Mouse (Mus musculus): ENCODE data around the gene Fst. TPM values are rescaled to one million over a fixed set of nuclear protein-coding genes. Genes with fewer than 3 reads are reported as not detected.

Gene Fst
- polyA plus RNA-seq (2014; fragmentation: Nextera tagmentation; extraction: Ambion mirVana) = 4.6 and 5.6 TPM in 2 replicates

GRCm38 (mm10) chr13:114458886-114459700 lies at the start of gene Fst:
Gene Fst (minus strand): TSS chr13:114458951.
- Histone ChIP-seq H3K27me3 (ENCODE audit: control insufficient read depth, insufficient read depth, low read length) (peaks cover 39% of the 10 kb centered on the region), H3K27ac (0 out of 2 replicates have a peak within 1 kb of the TSS, but pooled peaks have one; percentile 47), H3K9ac (peak within 1 kb of the TSS; percentile 48), H3K4me3 (replicated peaks; ENCODE audit: low read length) (peak within 1 kb of the TSS; percentile 61), H3K9me3 (ENCODE audit: control insufficient read depth, low read length) (no peaks in the 10 kb centered on the region), H3K4me2 (replicated peaks) (peak within 1 kb of the TSS; percentile 97), H3K36me3 (replicated peaks; ENCODE audit: control insufficient read depth, insufficient read depth) (no peaks in the 10 kb centered on the region), H3K4me1 (replicated peaks; ENCODE audit: control insufficient read depth, insufficient read depth, low read length) (peaks cover 24% of the 10 kb centered on the region)
- ATAC-seq (ENCODE audit: low FRiP score) (peak; percentile 73), DNase-seq (ENCODE audit: low spot score) (peak; percentile 52)
- WGBS = under 1% methylated on average over 66 of the region's 77 CpGs

GRCm38 (mm10) chr13:114493826-114494225 lies 35.1 kb upstream of the Fst start:
- H3K9me3 ChIP-seq (ENCODE audit: control insufficient read depth, low read length) = no peaks in the 10 kb centered on the region

GRCm38 (mm10) chr13:114488178-114488577 lies 29.4 kb upstream of the Fst start:
- Histone ChIP-seq H3K4me1 (replicated peaks; ENCODE audit: control insufficient read depth, insufficient read depth, low read length) (no peaks in the 10 kb centered on the region), H3K36me3 (replicated peaks; ENCODE audit: control insufficient read depth, insufficient read depth) (no peaks in the 10 kb centered on the region), H3K4me3 (replicated peaks; ENCODE audit: low read length) (no peak overlapping the region), H3K27me3 (ENCODE audit: control insufficient read depth, insufficient read depth, low read length) (no peaks in the 10 kb centered on the region), H3K9ac (no peak overlapping the region), H3K27ac (no peak overlapping the region), H3K9me3 (ENCODE audit: control insufficient read depth, low read length) (no peaks in the 10 kb centered on the region), H3K4me2 (replicated peaks) (no peak overlapping the region)
- DNase-seq (ENCODE audit: low spot score) = no peak
- no peak for ATAC-seq (ENCODE audit: low FRiP score)
- 85% methylated on average over 7 of the region's 7 CpGs for WGBS

More at GRCm38 (mm10) chr13:114493826-114494225, 35.1 kb upstream of the Fst start:
- no peak for ATAC-seq (ENCODE audit: low FRiP score)
- Histone ChIP-seq H3K4me2 (replicated peaks) (no peak overlapping the region), H3K9ac (no peak overlapping the region), H3K27me3 (ENCODE audit: control insufficient read depth, insufficient read depth, low read length) (no peaks in the 10 kb centered on the region), H3K36me3 (replicated peaks; ENCODE audit: control insufficient read depth, insufficient read depth) (no peaks in the 10 kb centered on the region), H3K4me3 (replicated peaks; ENCODE audit: low read length) (no peak overlapping the region), H3K27ac (no peak overlapping the region), H3K4me1 (replicated peaks; ENCODE audit: control insufficient read depth, insufficient read depth, low read length) (no peaks in the 10 kb centered on the region)
- WGBS = 77% methylated on average over 3 of the region's 3 CpGs
- no peak for DNase-seq (ENCODE audit: low spot score)

- ATAC-seq (ENCODE audit: low FRiP score) (no peak), DNase-seq (ENCODE audit: low spot score) (no peak)
- no peaks in the 10 kb centered on the region for H3K4me1 ChIP-seq (replicated peaks; ENCODE audit: control insufficient read depth, insufficient read depth, low read length)
- H3K27me3 ChIP-seq (ENCODE audit: control insufficient read depth, insufficient read depth, low read length) = no peaks in the 10 kb centered on the region
- H3K9ac ChIP-seq = no peak overlapping the region
- H3K36me3 ChIP-seq (replicated peaks; ENCODE audit: control insufficient read depth, insufficient read depth) = no peaks in the 10 kb centered on the region
- H3K4me2 ChIP-seq (replicated peaks) = no peak overlapping the region
- H3K4me3 ChIP-seq (replicated peaks; ENCODE audit: low read length) = no peak overlapping the region
- H3K9me3 ChIP-seq (ENCODE audit: control insufficient read depth, low read length) = no peaks in the 10 kb centered on the region
- 80% methylated on average over 4 of the region's 4 CpGs for whole genome bisulfite sequencing
- no peak overlapping the region for H3K27ac ChIP-seq
Measured at GRCm38 (mm10) chr13:114478329-114478728, 19.6 kb upstream of the Fst start.

- Histone ChIP-seq H3K4me3 (replicated peaks; ENCODE audit: low read length) (no peak overlapping the region), H3K27ac (no peak overlapping the region), H3K9ac (no peak overlapping the region), H3K27me3 (ENCODE audit: control insufficient read depth, insufficient read depth, low read length) (no peaks in the 10 kb centered on the region), H3K4me2 (replicated peaks) (no peak overlapping the region), H3K9me3 (ENCODE audit: control insufficient read depth, low read length) (no peaks in the 10 kb centered on the region), H3K4me1 (replicated peaks; ENCODE audit: control insufficient read depth, insufficient read depth, low read length) (no peaks in the 10 kb centered on the region), H3K36me3 (replicated peaks; ENCODE audit: control insufficient read depth, insufficient read depth) (no peaks in the 10 kb centered on the region)
- WGBS = 88% methylated on average over 3 of the region's 3 CpGs
- ATAC-seq (ENCODE audit: low FRiP score) (no peak), DNase-seq (ENCODE audit: low spot score) (no peak)
Measured at GRCm38 (mm10) chr13:114469945-114470344, 11.2 kb upstream of the Fst start.

- H3K4me3 ChIP-seq (replicated peaks; ENCODE audit: low read length) = no peak overlapping the region
- no peaks in the 10 kb centered on the region for H3K36me3 ChIP-seq (replicated peaks; ENCODE audit: control insufficient read depth, insufficient read depth)
- H3K9ac ChIP-seq = no peak overlapping the region
- WGBS = 93% methylated on average over 6 of the region's 6 CpGs
- ATAC-seq (ENCODE audit: low FRiP score) (no peak), DNase-seq (ENCODE audit: low spot score) (no peak)
- no peak overlapping the region for H3K4me2 ChIP-seq (replicated peaks)
- H3K4me1 ChIP-seq (replicated peaks; ENCODE audit: control insufficient read depth, insufficient read depth, low read length) = no peaks in the 10 kb centered on the region
- H3K27me3 ChIP-seq (ENCODE audit: control insufficient read depth, insufficient read depth, low read length) = no peaks in the 10 kb centered on the region
- H3K9me3 ChIP-seq (ENCODE audit: control insufficient read depth, low read length) = no peaks in the 10 kb centered on the region
- H3K27ac ChIP-seq = no peak overlapping the region
Measured at GRCm38 (mm10) chr13:114466269-114466919, 7.6 kb upstream of the Fst start.

- Histone ChIP-seq H3K9me3 (ENCODE audit: control insufficient read depth, low read length) (no peaks in the 10 kb centered on the region), H3K4me3 (replicated peaks; ENCODE audit: low read length) (no peak overlapping the region), H3K27ac (no peak overlapping the region), H3K4me1 (replicated peaks; ENCODE audit: control insufficient read depth, insufficient read depth, low read length) (no peaks in the 10 kb centered on the region), H3K36me3 (replicated peaks; ENCODE audit: control insufficient read depth, insufficient read depth) (no peaks in the 10 kb centered on the region), H3K9ac (no peak overlapping the region), H3K27me3 (ENCODE audit: control insufficient read depth, insufficient read depth, low read length) (0 out of 2 replicates have a peak, but pooled peaks cover 4% of the 10 kb centered on the region), H3K4me2 (replicated peaks) (no peak overlapping the region)
- no peak for ATAC-seq (ENCODE audit: low FRiP score)
- no peak for DNase-seq (ENCODE audit: low spot score)
- 69% methylated on average over 1 of the region's 1 CpGs for WGBS
Measured at GRCm38 (mm10) chr13:114465387-114465786, 6.6 kb upstream of the Fst start.

GRCm38 (mm10) chr13:114464824-114465223 lies 6.1 kb upstream of the Fst start:
- H3K9me3 ChIP-seq (ENCODE audit: control insufficient read depth, low read length) = no peaks in the 10 kb centered on the region
- no peak overlapping the region for H3K4me3 ChIP-seq (replicated peaks; ENCODE audit: low read length)
- no peak overlapping the region for H3K27ac ChIP-seq
- H3K4me2 ChIP-seq (replicated peaks) = no peak overlapping the region
- H3K36me3 ChIP-seq (replicated peaks; ENCODE audit: control insufficient read depth, insufficient read depth) = no peaks in the 10 kb centered on the region
- ATAC-seq (ENCODE audit: low FRiP score) (no peak), DNase-seq (ENCODE audit: low spot score) (no peak)
- no peak overlapping the region for H3K9ac ChIP-seq
- peaks cover 5% of the 10 kb centered on the region; the same call in 1 of the 2 replicates for H3K4me1 ChIP-seq (replicated peaks; ENCODE audit: control insufficient read depth, insufficient read depth, low read length)
- WGBS = 92% methylated on average over 3 of the region's 3 CpGs
- 0 out of 2 replicates have a peak, but pooled peaks cover 4% of the 10 kb centered on the region for H3K27me3 ChIP-seq (ENCODE audit: control insufficient read depth, insufficient read depth, low read length)

GRCm38 (mm10) chr13:114462548-114463408 lies 4.0 kb upstream of the Fst start:
- no peak for ATAC-seq (ENCODE audit: low FRiP score)
- H3K4me1 ChIP-seq (replicated peaks; ENCODE audit: control insufficient read depth, insufficient read depth, low read length) = peaks cover 6% of the 10 kb centered on the region
- H3K4me2 ChIP-seq (replicated peaks) = no peak overlapping the region
- H3K9me3 ChIP-seq (ENCODE audit: control insufficient read depth, low read length) = no peaks in the 10 kb centered on the region
- H3K9ac ChIP-seq = no peak overlapping the region
- H3K36me3 ChIP-seq (replicated peaks; ENCODE audit: control insufficient read depth, insufficient read depth) = no peaks in the 10 kb centered on the region
- DNase-seq (ENCODE audit: low spot score) = no peak
- H3K27me3 ChIP-seq (ENCODE audit: control insufficient read depth, insufficient read depth, low read length) = peaks cover 16% of the 10 kb centered on the region; the same call in 1 of the 2 replicates
- 88% methylated on average over 8 of the region's 8 CpGs for WGBS
- no peak overlapping the region for H3K27ac ChIP-seq
- H3K4me3 ChIP-seq (replicated peaks; ENCODE audit: low read length) = no peak overlapping the region
